Mouse (Mus musculus) erythroid progenitor cell, adult 5-6 weeks (primary cell): Measurements from ENCODE around the gene Spo11. TPM values are rescaled to one million over a fixed set of nuclear protein-coding genes. Genes with fewer than 3 reads are reported as not detected.

Experiments used
- ATAC-seq: replicated peaks from 2 replicates; pipeline ENCODE4 v1.8.0; 2016; ENCODE audit warnings: moderate number of reproducible peaks, mild to moderate bottlenecking, moderate TSS enrichment, inconsistent platforms; ENCODE audit not compliant: poor library complexity, low FRiP score, severe bottlenecking
- total RNA-seq, 2 experiments: library from RNA; stranded (forward) in 1 of 2; stranded (reverse) in 1 of 2; fragments of 150-400 nt in 1 of 2; fragments of 186-747, 209-891 nt in 1 of 2; gene quantifications; 2 replicates each; pipeline versions ENCODE4 v1.2.3 to v1.2.4; 2015 to 2017; ENCODE audit warnings: low replicate concordance in 2 of 2

Spo11 gene
- total RNA-seq, 2 experiments from 2014 or later: not detected

- ATAC-seq: no peak
These were observed 49.8 kb downstream of the Spo11 start for GRCm38 (mm10) chr2:173027169-173027823.

- ATAC-seq: no peak
These were observed 50.5 kb downstream of the Spo11 start for GRCm38 (mm10) chr2:173027824-173028495.

GRCm38 (mm10) chr2:173028508-173029031 is 51.1 kb downstream of the Spo11 start:
- no peak for ATAC-seq

GRCm38 (mm10) chr2:173030591-173031338 is 53.3 kb downstream of the Spo11 start:
- ATAC-seq: no peak

GRCm38 (mm10) chr2:173033531-173033930 is 56.0 kb downstream of the Spo11 start:
- ATAC-seq: no peak

- peak; percentile 50 for ATAC-seq
These were observed 57.5 kb downstream of the Spo11 start for GRCm38 (mm10) chr2:173034998-173035397.

- no peak for ATAC-seq
These were observed 58.2 kb downstream of the Spo11 start for GRCm38 (mm10) chr2:173035653-173036052.

GRCm38 (mm10) chr2:173036055-173036454 is 58.6 kb downstream of the Spo11 start:
- no peak for ATAC-seq

- ATAC-seq: no peak
These were observed 59.1 kb downstream of the Spo11 start for GRCm38 (mm10) chr2:173036611-173037010.

GRCm38 (mm10) chr2:173037347-173037746 is 59.8 kb downstream of the Spo11 start:
- ATAC-seq: peak; percentile 17; the same call in 1 of the 2 replicates

GRCm38 (mm10) chr2:173037827-173038607 is 60.5 kb downstream of the Spo11 start:
- ATAC-seq: peak; percentile 64

GRCm38 (mm10) chr2:173039041-173039440 is 61.5 kb downstream of the Spo11 start:
- ATAC-seq: no peak

GRCm38 (mm10) chr2:173040803-173041202 is 63.3 kb downstream of the Spo11 start:
- ATAC-seq: no peak

GRCm38 (mm10) chr2:173041242-173041641 is 63.7 kb downstream of the Spo11 start:
- ATAC-seq: no peak

GRCm38 (mm10) chr2:173041893-173042292 is 64.4 kb downstream of the Spo11 start:
- no peak for ATAC-seq

GRCm38 (mm10) chr2:173042504-173043162 is 65.1 kb downstream of the Spo11 start:
- no peak for ATAC-seq
